ENCODE assay signal across 9 mouse cellular contexts in the genomic region with DNA sequence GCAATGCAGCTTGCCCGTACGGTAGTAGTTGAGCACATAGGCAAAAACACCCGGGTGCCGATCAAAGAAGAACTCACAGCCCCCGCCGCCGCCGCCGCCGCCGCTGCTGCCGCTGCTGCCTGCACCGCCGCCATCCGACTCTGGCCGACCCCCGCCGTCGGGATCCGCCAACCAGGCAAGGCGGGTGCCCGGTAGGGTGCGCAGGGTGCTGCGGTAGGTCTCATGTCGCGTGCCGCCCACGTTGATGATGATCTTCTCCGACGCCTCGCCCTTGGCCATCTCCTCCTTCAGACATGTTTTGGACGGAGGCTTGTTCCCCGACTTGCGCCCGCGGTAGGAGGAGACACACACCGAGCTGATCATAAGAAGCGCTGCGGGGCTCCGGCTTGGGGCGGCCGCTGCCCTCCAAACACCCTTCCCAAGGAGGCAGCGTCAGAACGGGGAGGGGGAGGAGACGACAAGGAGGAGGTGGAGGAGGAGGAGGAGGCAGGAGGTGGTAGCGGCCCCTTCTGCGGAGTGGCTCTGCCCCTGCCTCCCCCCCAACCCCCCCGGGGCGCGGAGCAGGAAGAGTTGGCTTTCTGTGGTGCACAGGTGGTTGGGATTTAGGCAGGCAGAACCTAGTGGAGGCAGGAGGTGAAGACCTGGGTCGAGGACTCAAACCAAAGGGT. TPM values are rescaled to one million over a fixed set of nuclear protein-coding genes. Genes with fewer than 3 reads are reported as not detected.
DNase-seq lines count a peak whose midpoint lies in the region; ATAC-seq lines count a peak whose summit lies in the region.
"Had no signal": no experiment of that assay in that cellular context is flagged by ENCODE, and none has a peak within 500 bp of the region (broad histone marks: within the 10 kb centered on the region; RNA-seq: fewer than 3 reads in every experiment).

No protein-coding gene starts in this region.

- H3K4me3 ChIP-seq in forebrain, embryonic 10.5 days = peak overlapping the region; percentile 71
- peak overlapping the region; percentile 41 for H3K4me3 ChIP-seq in intestine, embryonic 14.5 days (ENCODE audit: low read depth, low read length)
- peak overlapping the region; percentile 47 for H3K4me3 ChIP-seq in midbrain, embryonic 12.5 days

- H3K36me3 ChIP-seq in forebrain, embryonic 10.5 days (replicated peaks) = no peaks in the 10 kb centered on the region
- no peaks in the 10 kb centered on the region for H3K36me3 ChIP-seq in intestine, embryonic 14.5 days (ENCODE audit: control insufficient read depth, insufficient read depth, low read length)
- no peaks in the 10 kb centered on the region for H3K36me3 ChIP-seq in midbrain, embryonic 12.5 days

- H3K27ac ChIP-seq in forebrain, embryonic 10.5 days = no peak overlapping the region
- no peak overlapping the region for H3K27ac ChIP-seq in intestine, embryonic 14.5 days (ENCODE audit: low read depth)
- no peak overlapping the region for H3K27ac ChIP-seq in midbrain, embryonic 12.5 days (replicated peaks)
- H3K27ac ChIP-seq: macrophage had no signal

- H3K4me1 ChIP-seq in forebrain, embryonic 10.5 days = peaks cover 32% of the 10 kb centered on the region
- H3K4me1 ChIP-seq in intestine, embryonic 14.5 days (replicated peaks; ENCODE audit: control insufficient read depth, insufficient read depth, low read length) = peaks cover 18% of the 10 kb centered on the region
- peaks cover 25% of the 10 kb centered on the region for H3K4me1 ChIP-seq in midbrain, embryonic 12.5 days

- H3K27me3 ChIP-seq in forebrain, embryonic 10.5 days (ENCODE audit: poor library complexity, severe bottlenecking) = peaks cover 97% of the 10 kb centered on the region
- H3K27me3 ChIP-seq in intestine, embryonic 14.5 days (replicated peaks; ENCODE audit: control insufficient read depth, insufficient read depth, low read length) = peaks cover 89% of the 10 kb centered on the region
- peaks cover 94% of the 10 kb centered on the region for H3K27me3 ChIP-seq in midbrain, embryonic 12.5 days

- intact Hi-C loops in left cerebral cortex, postnatal 25 days (cut with DNase I) = loop anchor here (10.0 kb wide), 1 partner anchor 354 kb away; a partner anchor contains a TSS

- no peak overlapping the region for H3K9ac ChIP-seq in intestine, embryonic 14.5 days (ENCODE audit: low read length)
- peak overlapping the region; percentile 49; the same call in 1 of the 2 replicates for H3K9ac ChIP-seq in midbrain, embryonic 12.5 days (replicated peaks)

- H3K4me2 ChIP-seq in intestine, embryonic 14.5 days (ENCODE audit: low read length) = peak overlapping the region; percentile 87
- peak overlapping the region; percentile 88 for H3K4me2 ChIP-seq in midbrain, embryonic 12.5 days (replicated peaks)

- DNase-seq in left cerebral cortex, postnatal 25 days (ENCODE audit: low spot score in 2 of 2) = peak; percentile 62 to 64
- no peak for DNase-seq in left cerebral cortex, adult 11 months (ENCODE audit: low spot score)
- peak; percentile 77 for DNase-seq in cerebellum, adult 9-11 months
- peak; percentile 40 for DNase-seq in forebrain, embryonic 10.5 days (ENCODE audit: extremely low spot score, low spot score)
- peak; percentile 65 for DNase-seq in intestine, embryonic 14.5 days (ENCODE audit: low spot score)
- no peak for DNase-seq in spleen, postnatal 4 days (ENCODE audit: low spot score in 2 of 2)
- no peak for DNase-seq in ovary, postnatal 10 days (ENCODE audit: low spot score)

- under 1% methylated on average over 49 of the region's 51 CpGs for WGBS in forebrain, embryonic 10.5 days
- under 1% methylated on average over 51 of the region's 51 CpGs for WGBS in intestine, embryonic 14.5 days
- WGBS in midbrain, embryonic 12.5 days = under 1% methylated on average over 51 of the region's 51 CpGs

- ATAC-seq in intestine, embryonic 14.5 days (replicated peaks; ENCODE audit: low FRiP score, low TSS enrichment, low read depth) = no peak
- no peak for ATAC-seq in midbrain, embryonic 12.5 days (ENCODE audit: low FRiP score, low read depth)

- no peaks in the 10 kb centered on the region for H3K9me3 ChIP-seq in forebrain, embryonic 10.5 days
- H3K9me3 ChIP-seq in intestine, embryonic 14.5 days (ENCODE audit: control insufficient read depth, low read length) = no peaks in the 10 kb centered on the region
- H3K9me3 ChIP-seq in midbrain, embryonic 12.5 days = no peaks in the 10 kb centered on the region

RNA-seq across cellular contexts. Expression of a gene that starts 0.7 kb away (rescaled TPM):
- 10 to 100 TPM; 62.5 to 66.4 TPM for total RNA-seq in left cerebral cortex, postnatal 25 days (2021)
- polyA plus RNA-seq in forebrain, embryonic 10.5 days (2016; fragmentation: Nextera tagmentation; extraction: Ambion mirVana) = not detected in 2 replicates
- polyA plus RNA-seq in intestine, embryonic 14.5 days (2014; fragmentation: Nextera tagmentation; extraction: Ambion mirVana) = 0.09 TPM in 1 of 2 replicates, not detected in the other
- polyA plus RNA-seq in midbrain, embryonic 12.5 days (2016; fragmentation: Nextera tagmentation; extraction: Ambion mirVana) = 0.47 and 0.51 TPM in 2 replicates
- polyA plus RNA-seq: macrophage had no signal

RNA-seq across cellular contexts. Expression of a gene that starts 59.2 kb away (rescaled TPM):
- 100 to 1,000 TPM; 396 to 412 TPM for total RNA-seq in left cerebral cortex, postnatal 25 days (2021)
- 2.4 and 3.7 TPM in 2 replicates for polyA plus RNA-seq in forebrain, embryonic 10.5 days (2016; fragmentation: Nextera tagmentation; extraction: Ambion mirVana)
- polyA plus RNA-seq in intestine, embryonic 14.5 days (2014; fragmentation: Nextera tagmentation; extraction: Ambion mirVana) = 2.0 and 3.3 TPM in 2 replicates
- 4.2 and 4.5 TPM in 2 replicates for polyA plus RNA-seq in midbrain, embryonic 12.5 days (2016; fragmentation: Nextera tagmentation; extraction: Ambion mirVana)

Comparison
In these comparisons a context has a peak if more than half of its experiments do, and no peak if none do; other contexts are left out.
1. DNase-seq: peak in left cerebral cortex, postnatal 25 days (2 of 2), cerebellum, adult 9-11 months (single experiment), forebrain, embryonic 10.5 days (single experiment) and intestine, embryonic 14.5 days (single experiment); none in left cerebral cortex, adult 11 months (single experiment), spleen, postnatal 4 days (0 of 2) and ovary, postnatal 10 days (single experiment).
2. Peak in every context shown above with its lines, with median percentiles within 50 percentile points of each other: H3K4me3 ChIP-seq.